Mouse (Mus musculus) megakaryocyte, embryonic 14.5 days (primary cell): ENCODE measurements around the gene Otop3.

Experiments used
- FLI1 ChIP-seq: IDR thresholded peaks from 2 replicates; pipeline ENCODE4 v1.6.1; 2012; ENCODE audit warnings: low read length, inconsistent platforms, mixed read lengths
- GATA1 ChIP-seq: IDR thresholded peaks from 3 replicates; pipeline ENCODE4 v1.6.1; 2012; ENCODE audit warnings: mixed read lengths, low read length, inconsistent platforms, borderline replicate concordance

GRCm38 (mm10) chr11:115366039-115366705 is 31.6 kb downstream of the Otop3 start:
- TF ChIP-seq GATA1, result no peak
- no peak for TF ChIP-seq FLI1
